ENCODE assay signal across 8 mouse cellular contexts in genomic region chr1:36444471-36445464, GRCm38 (mm10). TPM values are rescaled to one million over a fixed set of nuclear protein-coding genes. Genes with fewer than 3 reads are reported as not detected.
DNase-seq lines count a peak whose midpoint lies in the region; ATAC-seq and TF ChIP-seq lines count a peak whose summit lies in the region.

Lman2l (minus strand) TSS chr1:36445271.

- H3K9me3 ChIP-seq in G1E (replicated peaks): peaks cover 3% of the 10 kb centered on the region
- H3K9me3 ChIP-seq in forebrain, embryonic 16.5 days (ENCODE audit: control insufficient read depth, low read length): no peaks in the 10 kb centered on the region
- no peaks in the 10 kb centered on the region for H3K9me3 ChIP-seq in lung, embryonic 14.5 days (ENCODE audit: low read depth, low read length)

- TF ChIP-seq POLR2A in olfactory bulb, adult 2 months (IDR thresholded peaks at IDR 0.05; ENCODE audit: insufficient read depth, low read depth, low read length): peak; percentile 55
- TF ChIP-seq POLR2A in thymus, adult 2 months (IDR thresholded peaks at IDR 0.05; ENCODE audit: control insufficient read depth, extremely low read depth, insufficient read depth, low read length, poor library complexity): peak; percentile 94

- H3K4me3 ChIP-seq in G1E (ENCODE audit: low read depth, low read length): peak within 1 kb of the TSS; percentile 83
- peak within 1 kb of the TSS; percentile 75 for H3K4me3 ChIP-seq in forebrain, embryonic 16.5 days (replicated peaks; ENCODE audit: low read length)
- peak within 1 kb of the TSS; percentile 95 for H3K4me3 ChIP-seq in layer of hippocampus, adult 2 months
- peak within 1 kb of the TSS; percentile 79 for H3K4me3 ChIP-seq in lung, embryonic 14.5 days (ENCODE audit: low read depth, low read length)
- H3K4me3 ChIP-seq in olfactory bulb, adult 2 months (ENCODE audit: insufficient read depth, low read depth, low read length): peak within 1 kb of the TSS; percentile 83
- H3K4me3 ChIP-seq in thymus, adult 2 months (ENCODE audit: control insufficient read depth, insufficient read depth, low read length): peak within 1 kb of the TSS; percentile 98

- peaks cover 7% of the 10 kb centered on the region for H3K27me3 ChIP-seq in G1E (ENCODE audit: insufficient read depth, low read length)
- H3K27me3 ChIP-seq in forebrain, embryonic 16.5 days (replicated peaks; ENCODE audit: control insufficient read depth, insufficient read depth, low read length): no peaks in the 10 kb centered on the region
- no peaks in the 10 kb centered on the region for H3K27me3 ChIP-seq in lung, embryonic 14.5 days (ENCODE audit: insufficient read depth, low read length)
- no peaks in the 10 kb centered on the region for H3K27me3 ChIP-seq in thymus, adult 2 months (ENCODE audit: control insufficient read depth, insufficient read depth, low read length)

- WGBS in forebrain, embryonic 16.5 days: under 1% methylated on average over 52 of the region's 57 CpGs
- under 1% methylated on average over 57 of the region's 57 CpGs for WGBS in lung, embryonic 14.5 days
- under 1% methylated on average over 57 of the region's 57 CpGs for WGBS in olfactory bulb, adult 2 months
- under 1% methylated on average over 56 of the region's 57 CpGs for WGBS in thymus, adult 2 months

- peak within 1 kb of the TSS; percentile 75 for H3K27ac ChIP-seq in forebrain, embryonic 16.5 days (ENCODE audit: low read length)
- peak within 1 kb of the TSS; percentile 88 for H3K27ac ChIP-seq in layer of hippocampus, adult 2 months
- peak within 1 kb of the TSS; percentile 66; the same call in 1 of the 2 replicates for H3K27ac ChIP-seq in lung, embryonic 14.5 days (ENCODE audit: low read depth)
- H3K27ac ChIP-seq in olfactory bulb, adult 2 months (ENCODE audit: insufficient read depth, low read depth, low read length): peak within 1 kb of the TSS; percentile 69; the same call in 1 of the 2 replicates
- H3K27ac ChIP-seq in thymus, adult 2 months (ENCODE audit: control insufficient read depth, insufficient read depth, low read length): peak within 1 kb of the TSS; percentile 97

- TF ChIP-seq CTCF in G1E (IDR thresholded peaks at IDR 0.05; ENCODE audit: low read depth, low read length): no peak
- peak; percentile 46 for TF ChIP-seq CTCF in layer of hippocampus, adult 2 months (conservative IDR thresholded peaks at IDR 0.05)
- TF ChIP-seq CTCF in lung, embryonic 14.5 days (IDR thresholded peaks at IDR 0.05; ENCODE audit: low read depth): no peak
- TF ChIP-seq CTCF in olfactory bulb, adult 2 months (IDR thresholded peaks at IDR 0.05; ENCODE audit: insufficient read depth, low read depth, low read length): no peak
- TF ChIP-seq CTCF in thymus, adult 2 months (IDR thresholded peaks at IDR 0.05; ENCODE audit: borderline replicate concordance, control insufficient read depth, extremely low read depth, insufficient read depth, low read length, poor library complexity): 0 out of 2 replicates have a peak, but pooled peaks have one; percentile 48

- H3K4me2 ChIP-seq in forebrain, embryonic 16.5 days (ENCODE audit: low read length): peak within 1 kb of the TSS; percentile 91
- peak within 1 kb of the TSS; percentile 83 for H3K4me2 ChIP-seq in lung, embryonic 14.5 days

- H3K36me3 ChIP-seq in G1E (replicated peaks): peaks cover 30% of the 10 kb centered on the region
- no peaks in the 10 kb centered on the region for H3K36me3 ChIP-seq in forebrain, embryonic 16.5 days (ENCODE audit: control insufficient read depth, insufficient read depth)
- H3K36me3 ChIP-seq in lung, embryonic 14.5 days (ENCODE audit: insufficient read depth): peaks cover 8% of the 10 kb centered on the region; the same call in 1 of the 2 replicates
- H3K36me3 ChIP-seq in thymus, adult 2 months (ENCODE audit: control insufficient read depth, insufficient read depth, low read length): peaks cover 4% of the 10 kb centered on the region; the same call in 1 of the 2 replicates

- peaks cover 30% of the 10 kb centered on the region for H3K4me1 ChIP-seq in G1E (ENCODE audit: insufficient read depth, low read depth, low read length)
- peaks cover 8% of the 10 kb centered on the region for H3K4me1 ChIP-seq in forebrain, embryonic 16.5 days (replicated peaks; ENCODE audit: control insufficient read depth, insufficient read depth, low read length)
- H3K4me1 ChIP-seq in lung, embryonic 14.5 days (ENCODE audit: insufficient read depth): no peaks in the 10 kb centered on the region
- H3K4me1 ChIP-seq in olfactory bulb, adult 2 months (ENCODE audit: control insufficient read depth, insufficient read depth, low read length): peaks cover 2% of the 10 kb centered on the region
- peaks cover 18% of the 10 kb centered on the region for H3K4me1 ChIP-seq in thymus, adult 2 months (replicated peaks; ENCODE audit: control insufficient read depth, insufficient read depth, low read length)

- intact Hi-C loops in heart, postnatal 36 days (cut with DNase I): loop anchor here (1.0 to 10.0 kb wide), 3 partner anchors 27 to 250 kb away; partner anchors contain the start of genes Cnnm4 and Cox5b

- peak within 1 kb of the TSS; percentile 80 for H3K9ac ChIP-seq in forebrain, embryonic 16.5 days (replicated peaks; ENCODE audit: low read depth, low read length)
- peak within 1 kb of the TSS; percentile 74 for H3K9ac ChIP-seq in lung, embryonic 14.5 days

- peak; percentile 100 for DNase-seq in G1E (ENCODE audit: low spot score)
- peak; percentile 95 to 99 for DNase-seq in cerebellum, adult 18-20 months
- peak; percentile 91 to 92 for DNase-seq in heart, postnatal 36 days
- peak; percentile 97 for DNase-seq in layer of hippocampus, adult 2 months (ENCODE audit: low spot score in 2 of 2)
- DNase-seq in lung, embryonic 14.5 days: peak; percentile 98
- DNase-seq in thymus, adult 2 months: peak; percentile 98

- peak; percentile 100 for ATAC-seq in G1E (ENCODE audit: extremely low read depth, insufficient number of reproducible peaks, low FRiP score, poor library complexity, severe bottlenecking)
- peak; percentile 100 for ATAC-seq in forebrain, embryonic 16.5 days
- ATAC-seq in lung, embryonic 14.5 days (ENCODE audit: insufficient read depth): peak; percentile 100

RNA-seq across cellular contexts. Expression of gene Lman2l, which starts in this region (rescaled TPM):
- 41.5 and 50.6 TPM in 2 replicates for total RNA-seq in G1E (2014; fragmentation: Nextera tagmentation)
- total RNA-seq in G1E (2017): 6.0 and 6.5 TPM in 2 replicates
- polyA plus RNA-seq in G1E (2012): 12.4 and 13.3 TPM in 2 replicates
- 62.8 and 67.6 TPM in 2 replicates for polyA plus RNA-seq in forebrain, embryonic 16.5 days (2015; fragmentation: Nextera tagmentation; extraction: Ambion mirVana)
- 10 to 100 TPM; 21.6 to 28.0 TPM for total RNA-seq in heart, postnatal 36 days (2021)
- total RNA-seq in layer of hippocampus, adult 2 months (2021): 10 to 100 TPM; 73.2 to 77.2 TPM
- polyA plus RNA-seq in lung, embryonic 14.5 days (2014; fragmentation: Nextera tagmentation; extraction: Ambion mirVana): 27.4 and 29.7 TPM in 2 replicates
- polyA plus RNA-seq in olfactory bulb, adult 2 months (2012; ENCODE audit: insufficient read depth, insufficient read length, low replicate concordance, missing spikeins): not detected in 2 replicates
- polyA plus RNA-seq in thymus, adult 2 months (2012; rRNA removed): 62.4 and 65.6 TPM in 2 replicates

Comparison
In these comparisons a context has a peak if more than half of its experiments do, and no peak if none do; other contexts are left out.
1. Peak in every context shown above with its lines: DNase-seq, ATAC-seq, H3K4me3 ChIP-seq and H3K27ac ChIP-seq.
2. CTCF ChIP-seq: peak in layer of hippocampus, adult 2 months (single experiment) and thymus, adult 2 months (single experiment); none in G1E (single experiment), lung, embryonic 14.5 days (single experiment) and olfactory bulb, adult 2 months (single experiment).